Mouse (Mus musculus) frontal cortex, adult (tissue): ENCODE data around the gene Rita1.

ENCODE experiments used
- ATAC-seq: cut with Nextera tagmentation; 2 replicates; pipeline ENCODE4 v1.9.2; 2017; ENCODE audit warnings: mild to moderate bottlenecking, moderate library complexity, mixed read lengths; ENCODE audit not compliant: low TSS enrichment

Rita1 gene

GRCm38 (mm10) chr5:120600946-120601668 is 11.3 kb downstream of the Rita1 start:
- ATAC-seq = no peak

GRCm38 (mm10) chr5:120599625-120600024 is 12.8 kb downstream of the Rita1 start:
- no peak for ATAC-seq

DNA sequence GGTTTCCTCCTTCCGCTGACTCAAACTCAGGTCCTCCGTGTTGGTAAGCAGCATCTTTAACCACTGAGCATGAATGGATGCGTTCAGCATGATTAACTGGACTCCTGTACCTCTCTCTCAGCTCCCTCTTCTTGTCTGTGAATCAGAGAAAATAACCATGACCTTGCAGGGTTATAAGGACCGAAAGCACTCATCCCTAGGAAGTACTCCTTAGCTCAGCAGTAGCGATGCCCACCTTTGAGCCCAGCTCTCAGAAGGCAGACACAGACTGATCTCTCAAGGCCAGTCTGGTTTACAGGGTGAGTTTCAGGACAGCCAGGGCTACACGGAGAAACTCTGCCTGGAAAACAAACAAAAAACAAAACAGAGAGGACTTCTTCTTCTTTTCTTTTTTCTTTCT is 17.9 kb downstream of the Rita1 start:
- ATAC-seq = no peak

GRCm38 (mm10) chr5:120592141-120592540 is 20.2 kb downstream of the Rita1 start:
- ATAC-seq = no peak

DNA sequence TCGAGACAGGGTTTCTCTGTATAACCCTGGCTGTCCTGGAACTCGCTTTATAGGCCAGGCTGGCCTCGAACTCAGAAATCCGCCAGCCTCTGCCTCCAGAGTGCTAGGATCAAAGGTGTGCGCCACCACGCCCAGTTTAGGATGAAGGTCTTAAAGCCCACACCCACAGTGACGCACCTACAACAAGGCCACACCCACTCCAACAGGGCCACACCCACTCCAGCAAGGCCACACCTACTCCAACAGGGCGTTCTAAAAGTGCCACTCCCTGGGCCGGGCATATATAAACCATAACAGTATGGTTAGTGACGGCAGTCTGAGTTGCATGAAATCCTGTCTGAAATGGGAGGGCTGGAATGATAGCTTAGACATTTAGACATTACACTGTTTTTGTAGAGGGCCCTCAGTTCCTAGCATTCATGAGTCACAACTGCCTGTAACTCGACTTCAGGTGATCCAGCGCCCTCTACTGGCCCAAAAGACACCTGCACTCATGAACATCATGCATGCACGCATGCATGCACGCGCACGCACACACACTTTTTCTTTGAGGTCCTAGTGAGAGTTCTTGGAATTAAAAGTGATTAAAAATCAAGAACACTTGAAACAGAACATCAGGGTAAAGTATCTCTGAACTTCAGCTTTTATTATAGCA is 21.9 kb downstream of the Rita1 start:
- no peak for ATAC-seq

DNA sequence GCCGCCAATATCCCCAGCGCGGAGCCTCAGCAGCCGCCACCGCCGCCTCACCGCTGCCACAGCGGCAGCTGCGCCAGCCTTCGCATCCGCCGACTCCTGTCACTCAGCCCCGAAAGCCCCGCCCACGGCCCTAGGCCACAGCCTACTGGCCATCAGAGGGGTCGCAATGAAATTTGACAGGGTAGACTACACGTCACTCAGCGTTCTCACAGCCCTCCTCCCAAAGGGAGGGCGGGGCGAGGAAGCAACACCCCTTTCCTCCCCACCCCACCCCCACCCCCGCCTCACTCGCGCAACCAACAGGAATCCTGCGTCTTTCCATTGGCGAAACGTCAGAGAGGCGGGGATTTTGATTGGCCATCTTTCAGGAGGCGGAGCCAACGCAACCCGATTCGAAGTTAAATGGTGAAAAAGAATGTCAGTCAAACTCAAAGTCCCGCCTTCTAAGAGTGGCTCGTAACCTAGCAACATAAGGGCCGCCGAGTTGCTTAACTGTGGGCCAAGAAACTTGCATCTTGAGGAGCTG is 23.8 kb downstream of the Rita1 start, which contains the start of the genes Tpcn1 and Iqcd:
Gene Tpcn1, minus strand, starts transcription at position 105 of the 526 bp plus-strand sequence.
Gene Iqcd, plus strand, starts transcription at position 448 of the 526 bp plus-strand sequence.
- peak; percentile 94 for ATAC-seq

- ATAC-seq = no peak
Observed at GRCm38 (mm10) chr5:120587940-120588568, 24.3 kb downstream of the Rita1 start.

- no peak for ATAC-seq
Observed at GRCm38 (mm10) chr5:120587616-120587926, 24.8 kb downstream of the Rita1 start.

- peak; percentile 66 for ATAC-seq
Observed at GRCm38 (mm10) chr5:120586741-120587615, 25.4 kb downstream of the Rita1 start.

DNA sequence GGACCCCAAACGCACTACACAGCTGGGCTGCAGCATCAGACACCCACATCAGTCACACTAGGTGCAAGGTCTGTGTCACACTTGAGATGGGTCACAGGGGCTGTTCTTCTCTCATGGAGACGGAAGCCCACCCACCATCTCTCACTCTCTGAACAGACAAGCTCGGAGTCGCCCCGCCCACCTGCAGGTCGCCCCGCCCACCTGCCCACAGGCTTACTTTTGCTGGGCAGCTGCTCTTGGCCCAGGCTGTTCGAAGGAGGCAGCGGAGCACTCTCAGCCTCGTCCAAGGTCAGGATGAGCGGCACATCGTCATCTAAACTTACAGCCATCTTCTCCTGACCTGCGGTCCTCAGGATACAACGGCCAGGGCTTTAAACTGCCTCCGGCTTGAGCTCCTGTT is 27.4 kb downstream of the Rita1 start:
- ATAC-seq = no peak

- ATAC-seq = no peak
Observed at GRCm38 (mm10) chr5:120583511-120583910, 28.9 kb downstream of the Rita1 start.

GRCm38 (mm10) chr5:120582002-120582401 is 30.4 kb downstream of the Rita1 start:
- ATAC-seq = no peak

DNA sequence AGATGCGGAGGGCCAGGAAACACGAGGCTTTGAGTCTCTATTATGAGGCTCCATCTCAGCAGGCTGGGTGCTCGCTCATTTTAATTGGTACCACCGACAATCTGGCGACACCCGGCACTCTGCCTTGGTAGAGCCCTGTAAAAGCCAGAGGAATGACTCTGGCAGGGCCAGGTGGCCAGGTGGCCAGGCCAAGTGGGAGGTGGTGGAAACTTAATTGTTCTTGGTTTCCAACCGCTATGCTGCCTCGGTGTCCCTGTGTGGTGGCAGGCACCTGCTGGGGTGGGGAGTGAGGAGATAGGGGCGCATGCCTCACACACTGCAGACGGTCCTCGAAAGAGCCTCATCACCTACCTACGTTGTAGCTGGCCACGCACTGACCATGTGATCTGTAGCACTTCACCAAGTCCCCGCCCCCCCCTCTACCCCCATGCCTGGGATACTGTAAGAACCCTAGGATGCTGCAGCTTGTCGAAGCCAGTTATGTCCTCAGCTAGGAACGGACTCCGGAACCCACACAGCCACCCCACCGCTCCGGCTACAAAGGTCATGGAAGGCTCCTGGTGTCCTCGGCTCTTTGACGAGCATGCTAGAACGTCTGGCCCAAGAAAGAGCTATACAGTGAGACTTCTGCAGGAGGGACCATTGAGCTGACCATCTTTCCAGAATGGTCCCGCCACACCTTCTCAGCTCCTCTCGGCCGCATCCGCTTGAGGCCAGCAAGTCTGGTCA is 32.3 kb downstream of the Rita1 start:
- no peak for ATAC-seq

DNA sequence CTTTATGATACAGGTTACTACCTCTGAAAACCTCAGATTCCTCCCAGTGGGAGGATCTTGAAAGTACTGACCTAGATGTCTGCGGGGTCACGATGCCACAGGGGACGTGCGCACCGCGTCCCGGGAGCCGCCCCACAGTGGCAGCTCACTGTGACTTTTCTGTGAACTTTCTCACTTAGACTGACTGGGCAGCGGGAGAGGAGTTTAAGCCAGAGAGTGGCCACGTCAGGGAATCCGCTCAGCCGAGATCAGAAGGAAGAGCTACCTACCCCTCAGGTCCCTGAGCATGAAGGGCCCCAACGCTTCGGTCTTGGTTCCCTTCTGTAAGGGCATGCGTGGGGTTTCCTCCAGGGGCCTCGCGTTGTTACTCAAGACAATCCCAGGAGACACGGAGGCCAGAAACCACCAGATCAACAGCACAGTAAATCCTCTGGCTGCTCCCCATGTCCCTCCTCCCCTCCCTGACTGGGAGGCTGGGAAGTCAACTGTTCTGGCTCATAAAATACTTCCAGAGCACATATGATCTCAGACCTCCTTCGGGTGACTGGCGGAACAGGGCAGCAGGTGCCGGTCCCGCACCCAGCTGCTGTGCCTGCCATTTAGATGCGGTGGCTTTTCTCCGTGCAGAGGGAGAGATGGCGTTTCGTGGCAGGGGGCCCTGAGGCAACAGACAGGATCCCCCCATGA is 33.0 kb downstream of the Rita1 start:
- ATAC-seq = no peak

GRCm38 (mm10) chr5:120578504-120579081 is 33.8 kb downstream of the Rita1 start:
- ATAC-seq = no peak

- no peak for ATAC-seq
Observed at GRCm38 (mm10) chr5:120577935-120578441, 34.4 kb downstream of the Rita1 start.

GRCm38 (mm10) chr5:120576781-120577301 is 35.5 kb downstream of the Rita1 start:
- no peak for ATAC-seq

GRCm38 (mm10) chr5:120574469-120575063 is 37.8 kb downstream of the Rita1 start:
- ATAC-seq = no peak
